Mouse (Mus musculus): ENCODE data around the gene Abcc5.
"Not testable (repeated sequence)": the region's sequence is repeated elsewhere in the genome, so short reads cannot be mapped to it uniquely, and the experiment has no call there.

Abcc5 gene

GRCm38 (mm10) chr16:20425855-20426598 lies at the start of gene Abcc5:
Gene Abcc5, minus strand, starts transcription at chr16:20426394.
- DNase-seq (ENCODE audit: low spot score in 2 of 2) = peak; percentile 90 to 97

GRCm38 (mm10) chr16:20475335-20475734 lies 49.1 kb upstream of the Abcc5 start:
- no peak for DNase-seq (ENCODE audit: low spot score in 2 of 2)

GRCm38 (mm10) chr16:20474786-20475185 lies 48.6 kb upstream of the Abcc5 start:
- no peak for DNase-seq (ENCODE audit: low spot score in 2 of 2)

- DNase-seq (ENCODE audit: low spot score in 2 of 2) = no peak
Observed at GRCm38 (mm10) chr16:20474211-20474610, 48.0 kb upstream of the Abcc5 start.

- DNase-seq (ENCODE audit: low spot score in 2 of 2) = no peak
Observed at GRCm38 (mm10) chr16:20473748-20474147, 47.6 kb upstream of the Abcc5 start.

- DNase-seq (ENCODE audit: low spot score in 2 of 2) = no peak
Observed at GRCm38 (mm10) chr16:20471686-20472085, 45.5 kb upstream of the Abcc5 start.

- DNase-seq (ENCODE audit: low spot score in 2 of 2) = no peak
Observed at GRCm38 (mm10) chr16:20470981-20471380, 44.8 kb upstream of the Abcc5 start.

- no peak for DNase-seq (ENCODE audit: low spot score in 2 of 2)
Observed at GRCm38 (mm10) chr16:20464725-20465124, 38.5 kb upstream of the Abcc5 start.

- DNase-seq (ENCODE audit: low spot score in 2 of 2) = not testable (repeated sequence)
Observed at GRCm38 (mm10) chr16:20458736-20459135, 32.5 kb upstream of the Abcc5 start.

- DNase-seq (ENCODE audit: low spot score in 2 of 2) = no peak
Observed at GRCm38 (mm10) chr16:20456106-20456505, 29.9 kb upstream of the Abcc5 start.

- DNase-seq (ENCODE audit: low spot score in 2 of 2) = no peak
Observed at GRCm38 (mm10) chr16:20454155-20454654, 28.0 kb upstream of the Abcc5 start.

- DNase-seq (ENCODE audit: low spot score in 2 of 2) = no peak
Observed at GRCm38 (mm10) chr16:20451774-20452173, 25.6 kb upstream of the Abcc5 start.

GRCm38 (mm10) chr16:20445871-20446270 lies 19.7 kb upstream of the Abcc5 start:
- DNase-seq (ENCODE audit: low spot score in 2 of 2) = no peak

GRCm38 (mm10) chr16:20444831-20445388 lies 18.7 kb upstream of the Abcc5 start:
- no peak for DNase-seq (ENCODE audit: low spot score in 2 of 2)

- DNase-seq (ENCODE audit: low spot score in 2 of 2) = no peak
Observed at GRCm38 (mm10) chr16:20442871-20443270, 16.7 kb upstream of the Abcc5 start.

- no peak for DNase-seq (ENCODE audit: low spot score in 2 of 2)
Observed at GRCm38 (mm10) chr16:20438673-20439415, 12.7 kb upstream of the Abcc5 start.

GRCm38 (mm10) chr16:20438046-20438445 lies 11.9 kb upstream of the Abcc5 start:
- DNase-seq (ENCODE audit: low spot score in 2 of 2) = not testable (repeated sequence)

- no peak for DNase-seq (ENCODE audit: low spot score in 2 of 2)
Observed at GRCm38 (mm10) chr16:20436281-20436680, 10.1 kb upstream of the Abcc5 start.

GRCm38 (mm10) chr16:20429328-20429727 lies 3.1 kb upstream of the Abcc5 start:
- no peak for DNase-seq (ENCODE audit: low spot score in 2 of 2)

GRCm38 (mm10) chr16:20427566-20427965 lies 1.4 kb upstream of the Abcc5 start:
- DNase-seq (ENCODE audit: low spot score in 2 of 2) = no peak

GRCm38 (mm10) chr16:20424719-20425650 lies 1.2 kb downstream of the Abcc5 start:
- no peak for DNase-seq (ENCODE audit: low spot score in 2 of 2)

Data from left cerebral cortex, adult 9 months (tissue).